Mouse (Mus musculus): ENCODE results near the gene Rnase10. TPM values are rescaled to one million over a fixed set of nuclear protein-coding genes. Genes with fewer than 3 reads are reported as not detected.

Gene Rnase10
- not detected for polyA plus RNA-seq (2015; fragmentation: Illumina TruSeq; extraction: RNeasy Lipid Tissue Mini Kit (QIAGEN cat#74804); ENCODE audit: insufficient read depth, low read depth, low replicate concordance)

DNA sequence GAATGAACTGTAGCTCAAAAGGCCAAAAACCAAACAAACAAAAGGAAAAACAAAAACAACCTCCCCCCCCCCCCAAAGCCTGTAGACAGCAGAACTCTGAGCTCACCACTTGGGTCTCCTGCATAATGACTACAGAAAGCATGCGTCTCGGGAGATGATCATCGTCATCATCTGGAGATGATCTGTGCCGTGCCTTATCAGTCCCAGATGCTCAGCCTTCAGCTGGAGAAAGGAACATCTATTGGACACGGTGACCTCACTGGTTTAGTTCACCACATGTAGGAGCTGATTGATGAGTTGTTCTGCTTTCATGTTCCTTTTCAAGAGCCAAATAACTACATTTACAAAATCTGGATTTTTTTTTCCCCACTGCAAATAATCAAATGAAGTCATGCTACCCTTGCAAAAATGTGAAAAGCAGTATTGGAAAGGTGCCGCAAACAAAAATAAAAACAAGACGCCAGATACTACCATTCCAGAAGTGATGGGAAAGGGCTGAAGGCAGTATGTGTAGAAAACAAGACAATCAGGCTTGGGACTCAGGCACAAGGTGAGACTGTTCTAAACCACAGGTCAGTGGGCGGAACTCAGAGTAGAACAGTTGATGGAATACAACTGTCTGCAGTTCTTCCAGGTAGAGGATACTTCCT lies at the start of gene Rnase10:
Gene Rnase10, plus strand, starts transcription at position 600 of the 650 bp plus-strand sequence.

DNA sequence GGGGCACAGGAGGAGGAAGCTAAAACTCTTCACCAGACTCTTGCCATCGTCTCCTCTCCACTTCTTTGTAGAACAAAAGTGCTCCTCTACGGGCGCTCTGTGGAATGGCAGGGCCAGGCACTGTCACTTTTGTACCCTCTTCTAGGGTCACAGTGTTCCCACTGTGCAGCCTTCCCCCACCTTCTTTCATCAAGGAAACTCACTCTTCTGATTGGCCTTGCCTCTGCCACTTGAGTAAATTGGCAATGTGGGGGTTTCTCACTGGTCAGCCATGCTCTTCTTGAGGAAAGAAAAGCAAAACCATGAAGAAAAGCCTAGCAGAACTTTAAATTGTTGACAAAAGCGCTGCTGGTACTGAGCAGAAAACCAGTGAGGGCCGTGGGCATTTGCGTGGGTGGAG lies 34.2 kb downstream of the Rnase10 start, which contains the start of gene Rnase9:
Gene Rnase9, minus strand, starts transcription at position 101 of the 400 bp plus-strand sequence.

DNA sequence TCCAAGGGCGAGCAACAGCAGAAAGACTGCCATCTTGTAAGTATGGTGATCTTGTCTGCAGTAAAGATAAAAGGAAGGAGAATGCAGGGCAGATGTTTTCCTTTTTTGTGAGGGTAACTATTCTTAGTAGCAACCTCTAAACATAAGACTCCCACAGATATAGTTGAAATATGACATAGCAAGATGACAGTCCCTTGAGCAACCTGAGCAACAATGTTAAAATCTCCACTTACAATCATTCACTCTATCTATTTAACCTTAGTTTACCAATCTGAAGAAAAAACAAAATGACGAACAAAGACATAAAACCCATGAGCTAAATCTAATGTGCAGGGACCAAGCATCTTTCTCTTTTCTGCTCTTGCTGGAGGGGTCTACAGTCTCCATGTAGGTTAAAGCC lies 42.5 kb downstream of the Rnase10 start, which contains the start of gene Rnase11:
Gene Rnase11, minus strand, starts transcription at position 101 of the 400 bp plus-strand sequence.

DNA sequence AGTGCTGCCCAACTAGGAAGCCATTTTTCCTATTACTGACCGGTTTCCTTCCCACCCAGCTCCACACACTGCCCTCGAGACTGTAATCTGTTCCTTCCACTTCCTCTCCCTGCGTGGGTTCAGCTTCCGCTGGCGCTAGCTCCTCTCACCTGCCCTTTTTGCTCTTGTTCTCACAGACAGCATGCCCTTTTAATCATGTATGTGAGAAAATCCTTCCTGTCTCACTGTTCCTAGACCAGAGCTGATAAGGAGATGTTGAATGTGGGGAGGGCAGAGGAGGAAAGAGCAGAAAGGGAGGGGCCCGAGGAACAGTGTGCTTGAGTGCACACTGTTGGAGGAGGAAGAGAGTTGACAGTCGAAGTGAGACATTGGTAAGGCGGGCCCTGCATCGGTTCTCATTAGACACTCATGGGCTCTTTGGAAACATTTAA lies 49.9 kb downstream of the Rnase10 start, which contains the start of gene Rnase12:
Gene Rnase12, minus strand, starts transcription at position 261 of the 431 bp plus-strand sequence.

Other genes with a start within 250 kb of the Rnase10 start
- gene Ttc5, start 222.2 kb upstream of the Rnase10 start, polyA plus RNA-seq (2015; fragmentation: Illumina TruSeq; extraction: RNeasy Lipid Tissue Mini Kit (QIAGEN cat#74804); ENCODE audit: insufficient read depth, low read depth, low replicate concordance), result 10.5 TPM
- gene Ccnb1ip1, start 200.0 kb upstream of the Rnase10 start, polyA plus RNA-seq (2015; fragmentation: Illumina TruSeq; extraction: RNeasy Lipid Tissue Mini Kit (QIAGEN cat#74804); ENCODE audit: insufficient read depth, low read depth, low replicate concordance), result not detected
- gene Parp2, start 199.9 kb upstream of the Rnase10 start, polyA plus RNA-seq (2015; fragmentation: Illumina TruSeq; extraction: RNeasy Lipid Tissue Mini Kit (QIAGEN cat#74804); ENCODE audit: insufficient read depth, low read depth, low replicate concordance), result 28.7 TPM
- gene Tep1, start 137.2 kb upstream of the Rnase10 start, polyA plus RNA-seq (2015; fragmentation: Illumina TruSeq; extraction: RNeasy Lipid Tissue Mini Kit (QIAGEN cat#74804); ENCODE audit: insufficient read depth, low read depth, low replicate concordance), result 8.0 TPM
- 0.18 TPM for gene Klhl33, start 110.2 kb upstream of the Rnase10 start, polyA plus RNA-seq (2015; fragmentation: Illumina TruSeq; extraction: RNeasy Lipid Tissue Mini Kit (QIAGEN cat#74804); ENCODE audit: insufficient read depth, low read depth, low replicate concordance)
- gene Osgep, start 82.9 kb upstream of the Rnase10 start, polyA plus RNA-seq (2015; fragmentation: Illumina TruSeq; extraction: RNeasy Lipid Tissue Mini Kit (QIAGEN cat#74804); ENCODE audit: insufficient read depth, low read depth, low replicate concordance), result 13.7 TPM
- 6.9 TPM for gene Apex1, start 82.8 kb upstream of the Rnase10 start, polyA plus RNA-seq (2015; fragmentation: Illumina TruSeq; extraction: RNeasy Lipid Tissue Mini Kit (QIAGEN cat#74804); ENCODE audit: insufficient read depth, low read depth, low replicate concordance)
- 14.0 TPM for gene Pip4p1, start 76.9 kb upstream of the Rnase10 start, polyA plus RNA-seq (2015; fragmentation: Illumina TruSeq; extraction: RNeasy Lipid Tissue Mini Kit (QIAGEN cat#74804); ENCODE audit: insufficient read depth, low read depth, low replicate concordance)
- 13.4 TPM for gene Pnp, start 76.7 kb upstream of the Rnase10 start, polyA plus RNA-seq (2015; fragmentation: Illumina TruSeq; extraction: RNeasy Lipid Tissue Mini Kit (QIAGEN cat#74804); ENCODE audit: insufficient read depth, low read depth, low replicate concordance)
- 5.8 TPM for gene Gm49342, start 63.2 kb upstream of the Rnase10 start, polyA plus RNA-seq (2015; fragmentation: Illumina TruSeq; extraction: RNeasy Lipid Tissue Mini Kit (QIAGEN cat#74804); ENCODE audit: insufficient read depth, low read depth, low replicate concordance)
- 1.1 TPM for gene Pnp2, start 51.8 kb upstream of the Rnase10 start, polyA plus RNA-seq (2015; fragmentation: Illumina TruSeq; extraction: RNeasy Lipid Tissue Mini Kit (QIAGEN cat#74804); ENCODE audit: insufficient read depth, low read depth, low replicate concordance)
- not detected for gene Rnase9, start 34.1 kb downstream of the Rnase10 start, polyA plus RNA-seq (2015; fragmentation: Illumina TruSeq; extraction: RNeasy Lipid Tissue Mini Kit (QIAGEN cat#74804); ENCODE audit: insufficient read depth, low read depth, low replicate concordance)
- gene Rnase11, start 42.4 kb downstream of the Rnase10 start, polyA plus RNA-seq (2015; fragmentation: Illumina TruSeq; extraction: RNeasy Lipid Tissue Mini Kit (QIAGEN cat#74804); ENCODE audit: insufficient read depth, low read depth, low replicate concordance), result not detected
- gene Rnase12, start 49.9 kb downstream of the Rnase10 start, polyA plus RNA-seq (2015; fragmentation: Illumina TruSeq; extraction: RNeasy Lipid Tissue Mini Kit (QIAGEN cat#74804); ENCODE audit: insufficient read depth, low read depth, low replicate concordance), result not detected
- not detected for gene Olfr750, start 66.7 kb downstream of the Rnase10 start, polyA plus RNA-seq (2015; fragmentation: Illumina TruSeq; extraction: RNeasy Lipid Tissue Mini Kit (QIAGEN cat#74804); ENCODE audit: insufficient read depth, low read depth, low replicate concordance)
- gene Rnase4, start 83.3 kb downstream of the Rnase10 start, polyA plus RNA-seq (2015; fragmentation: Illumina TruSeq; extraction: RNeasy Lipid Tissue Mini Kit (QIAGEN cat#74804); ENCODE audit: insufficient read depth, low read depth, low replicate concordance), result 124 TPM
- 58.7 TPM for gene Ang, start 83.4 kb downstream of the Rnase10 start, polyA plus RNA-seq (2015; fragmentation: Illumina TruSeq; extraction: RNeasy Lipid Tissue Mini Kit (QIAGEN cat#74804); ENCODE audit: insufficient read depth, low read depth, low replicate concordance)
- gene Eddm3b, start 106.7 kb downstream of the Rnase10 start, polyA plus RNA-seq (2015; fragmentation: Illumina TruSeq; extraction: RNeasy Lipid Tissue Mini Kit (QIAGEN cat#74804); ENCODE audit: insufficient read depth, low read depth, low replicate concordance), result not detected
- gene Rnase6, start 116.2 kb downstream of the Rnase10 start, polyA plus RNA-seq (2015; fragmentation: Illumina TruSeq; extraction: RNeasy Lipid Tissue Mini Kit (QIAGEN cat#74804); ENCODE audit: insufficient read depth, low read depth, low replicate concordance), result not detected
- gene Rnase1, start 139.0 kb downstream of the Rnase10 start, polyA plus RNA-seq (2015; fragmentation: Illumina TruSeq; extraction: RNeasy Lipid Tissue Mini Kit (QIAGEN cat#74804); ENCODE audit: insufficient read depth, low read depth, low replicate concordance), result 15,145 TPM
- not detected for gene Rnase2b, start 154.5 kb downstream of the Rnase10 start, polyA plus RNA-seq (2015; fragmentation: Illumina TruSeq; extraction: RNeasy Lipid Tissue Mini Kit (QIAGEN cat#74804); ENCODE audit: insufficient read depth, low read depth, low replicate concordance)
- gene Ang2, start 191.4 kb downstream of the Rnase10 start, polyA plus RNA-seq (2015; fragmentation: Illumina TruSeq; extraction: RNeasy Lipid Tissue Mini Kit (QIAGEN cat#74804); ENCODE audit: insufficient read depth, low read depth, low replicate concordance), result not detected
- not detected for gene Ear14, start 195.6 kb downstream of the Rnase10 start, polyA plus RNA-seq (2015; fragmentation: Illumina TruSeq; extraction: RNeasy Lipid Tissue Mini Kit (QIAGEN cat#74804); ENCODE audit: insufficient read depth, low read depth, low replicate concordance)
- gene Rnase2a, start 248.4 kb downstream of the Rnase10 start, polyA plus RNA-seq (2015; fragmentation: Illumina TruSeq; extraction: RNeasy Lipid Tissue Mini Kit (QIAGEN cat#74804); ENCODE audit: insufficient read depth, low read depth, low replicate concordance), result not detected